Mouse (Mus musculus) heart, embryonic 14.5 days (tissue): ENCODE results near the gene Vmn2r55. TPM values are rescaled to one million over a fixed set of nuclear protein-coding genes. Genes with fewer than 3 reads are reported as not detected.
"Not testable (repeated sequence)": the region's sequence is repeated elsewhere in the genome, so short reads cannot be mapped to it uniquely, and the experiment has no call there.

ENCODE experiments used
- ATAC-seq: fragments of 200-750 bp; cut with Nextera tagmentation; 2 replicates; pipeline ENCODE4 v1.8.0; 2017; ENCODE audit warnings: low read depth, moderate TSS enrichment; ENCODE audit not compliant: insufficient number of reproducible peaks, insufficient read depth, low FRiP score
- H3K27ac ChIP-seq, 2 experiments: fragments of 200-500 bp in 1 of 2; fragments of 300-500 bp in 1 of 2; sonication (generic) in 1 of 2; replicated peaks in 1 of 2; 2 replicates each; pipeline ENCODE4 v1.5.1; 2012 to 2014; ENCODE audit warnings: low read depth in 2 of 2, low read length in 2 of 2, control low read depth in 1 of 2, mild to moderate bottlenecking in 1 of 2, mixed read lengths in 1 of 2; ENCODE audit not compliant: control insufficient read depth in 1 of 2, insufficient read depth in 1 of 2
- H3K27me3 ChIP-seq: fragments of 300-500 bp; sonication (generic); 2 replicates; pipeline ENCODE4 v1.6.1; 2014; ENCODE audit warnings: mild to moderate bottlenecking, low read length, control low read depth; ENCODE audit not compliant: control insufficient read depth, insufficient read depth
- H3K36me3 ChIP-seq: fragments of 300-500 bp; sonication (generic); 2 replicates; pipeline ENCODE4 v1.6.1; 2014; ENCODE audit warnings: mild to moderate bottlenecking, control low read depth, low read length, mixed read lengths; ENCODE audit not compliant: control insufficient read depth, insufficient read depth
- H3K4me1 ChIP-seq, 2 experiments: fragments of 200-500 bp in 1 of 2; fragments of 300-500 bp in 1 of 2; sonication (generic) in 1 of 2; 2 replicates each; pipeline ENCODE4 v1.6.1; 2012 to 2014; ENCODE audit warnings: low read length in 2 of 2, control low read depth in 1 of 2, mixed read lengths in 1 of 2; ENCODE audit not compliant: control insufficient read depth in 2 of 2, insufficient read depth in 2 of 2
- H3K4me2 ChIP-seq: fragments of 300-500 bp; sonication (generic); 2 replicates; pipeline ENCODE4 v1.6.1; 2014; ENCODE audit warnings: mild to moderate bottlenecking, low read length
- H3K4me3 ChIP-seq, 2 experiments: fragments of 200-500 bp in 1 of 2; fragments of 300-500 bp in 1 of 2; sonication (generic) in 1 of 2; 2 replicates each; pipeline ENCODE4 v1.5.1; 2012 to 2014; ENCODE audit warnings: low read length in 2 of 2, mild to moderate bottlenecking in 2 of 2, control low read depth in 1 of 2, low read depth in 1 of 2, moderate library complexity in 1 of 2; ENCODE audit not compliant: control insufficient read depth in 1 of 2, insufficient read depth in 1 of 2
- H3K9ac ChIP-seq: fragments of 300-500 bp; sonication (generic); 2 replicates; pipeline ENCODE4 v1.6.1; 2014; ENCODE audit warnings: mild to moderate bottlenecking, low read length
- H3K9me3 ChIP-seq: fragments of 300-500 bp; sonication (generic); 2 replicates; pipeline ENCODE4 v1.6.1; 2016; ENCODE audit warnings: low read length, control low read depth; ENCODE audit not compliant: control insufficient read depth
- WGBS: fragments of 180-500 bp; shearing (Covaris S2); extraction: QIAGEN DNeasy Blood & Tissue Kit; methylation state at CpG from one replicate; pipeline ENCODE4 v1.1.7; 2014; 5-methylcytosine and 5-hydroxymethylcytosine counted together
- polyA plus RNA-seq: library from polyadenylated mRNA; unstranded; fragments of >200 nt; fragmentation: Nextera tagmentation; extraction: Ambion mirVana; gene quantifications from 2 replicates; pipeline ENCODE4 v1.2.1, GENCODE M21; 2014

Gene Vmn2r55
- polyA plus RNA-seq = not detected in 2 replicates

DNA sequence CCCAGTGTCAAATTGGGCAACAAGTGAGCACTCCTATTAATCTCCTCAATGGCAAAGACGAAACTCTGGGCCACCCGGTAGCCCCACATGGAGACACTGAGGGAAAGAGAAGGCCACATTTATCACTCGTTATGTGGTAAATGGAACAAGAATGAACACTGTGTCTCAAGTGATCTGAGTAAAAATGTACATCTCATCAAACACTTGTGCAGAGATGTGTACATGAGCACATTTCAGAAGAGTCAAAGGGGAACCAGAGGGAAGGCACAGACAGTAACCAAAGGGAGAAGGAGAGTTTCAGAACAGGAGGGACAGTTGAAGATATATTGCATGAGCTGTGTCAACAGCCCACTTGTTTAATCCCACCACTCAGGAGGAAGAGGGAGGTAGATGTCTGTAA lies at the start of gene Vmn2r55:
Gene Vmn2r55 (minus strand): TSS at position 101 of the 400 bp plus-strand sequence.
- not testable (repeated sequence) for H3K4me3 ChIP-seq, H3K27me3 ChIP-seq, H3K4me1 ChIP-seq, H3K27ac ChIP-seq, H3K9me3 ChIP-seq, H3K9ac ChIP-seq, H3K36me3 ChIP-seq, H3K4me2 ChIP-seq, ATAC-seq
- WGBS = 75% methylated on average over 3 of the region's 3 CpGs

DNA sequence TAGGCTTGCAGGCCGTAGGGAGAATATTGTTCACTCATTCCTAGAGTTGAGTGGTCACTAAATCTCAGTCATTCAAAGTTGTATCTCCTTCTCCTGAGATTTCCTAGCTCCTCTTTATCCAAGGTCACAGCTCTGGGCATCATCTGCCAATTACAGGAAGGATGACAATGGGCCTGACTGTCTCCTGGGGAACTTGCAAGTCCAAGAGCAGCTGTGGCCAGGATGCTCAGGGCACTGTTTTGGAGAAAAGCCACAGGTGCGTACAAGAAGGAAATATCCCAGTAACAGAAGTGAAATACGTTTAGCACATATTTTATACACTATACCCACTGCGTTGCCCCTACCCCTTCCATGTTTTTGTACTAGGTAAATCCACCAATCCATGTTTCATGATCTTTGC lies 44.6 kb downstream of the Vmn2r55 start, which contains the start of gene Vmn2r54:
Gene Vmn2r54 (minus strand): TSS at position 101 of the 400 bp plus-strand sequence.
- H3K4me1 ChIP-seq, H3K4me2 ChIP-seq, H3K9ac ChIP-seq, H3K27me3 ChIP-seq, H3K9me3 ChIP-seq, H3K4me3 ChIP-seq, ATAC-seq, H3K36me3 ChIP-seq, H3K27ac ChIP-seq: not testable (repeated sequence)
- WGBS = 62% methylated on average over 3 of the region's 4 CpGs

DNA sequence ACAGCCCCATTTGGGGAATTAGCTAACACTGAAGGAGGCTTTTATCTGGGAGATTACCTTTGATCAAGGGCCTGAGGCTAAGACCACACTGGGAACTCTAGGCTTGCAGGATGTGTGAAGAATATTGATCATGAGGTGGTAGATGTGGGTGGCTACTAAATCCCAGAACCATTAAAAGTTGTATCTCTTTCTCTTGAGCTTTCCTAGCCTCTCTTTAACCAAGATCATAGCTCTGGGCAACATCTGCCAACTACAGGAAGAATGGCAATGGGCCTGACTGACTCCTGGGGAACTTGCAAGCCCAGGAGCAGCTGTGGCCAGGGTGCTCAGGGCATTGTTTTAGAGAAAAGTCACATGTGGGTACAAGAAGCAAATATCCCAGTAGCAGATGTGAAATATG lies 76.1 kb downstream of the Vmn2r55 start, which contains the start of gene Vmn2r53:
Gene Vmn2r53 (minus strand): TSS at position 101 of the 400 bp plus-strand sequence.
- no peaks in the 10 kb centered on the region for H3K36me3 ChIP-seq
- no peak for ATAC-seq
- no peaks in the 10 kb centered on the region for H3K4me1 ChIP-seq
- peaks cover 19% of the 10 kb centered on the region; the same call in 1 of the 2 replicates for H3K9me3 ChIP-seq
- H3K4me3 ChIP-seq = no peak within 1 kb of the TSS
- no peak within 1 kb of the TSS for H3K27ac ChIP-seq
- no peak within 1 kb of the TSS for H3K9ac ChIP-seq
- no peaks in the 10 kb centered on the region for H3K27me3 ChIP-seq
- no peak within 1 kb of the TSS for H3K4me2 ChIP-seq

Other genes starting within 250 kb of the Vmn2r55 start
- 16.6 and 18.4 TPM in 2 replicates for gene Zfp606, start 206.7 kb downstream of the Vmn2r55 start, polyA plus RNA-seq
- not detected in 2 replicates for gene 2900092C05Rik, start 172.5 kb downstream of the Vmn2r55 start, polyA plus RNA-seq
- gene Vmn2r53, start 76.2 kb downstream of the Vmn2r55 start, polyA plus RNA-seq = 0.01 TPM in 1 of 2 replicates, not detected in the other
- not detected in 2 replicates for gene Vmn2r54, start 44.7 kb downstream of the Vmn2r55 start, polyA plus RNA-seq
- gene Vmn2r56, start 50.0 kb upstream of the Vmn2r55 start, polyA plus RNA-seq = not detected in 2 replicates
- gene Zscan18, start 118.6 kb upstream of the Vmn2r55 start, polyA plus RNA-seq = 5.6 and 6.6 TPM in 2 replicates
- 13.6 and 14.8 TPM in 2 replicates for gene Zfp329, start 133.9 kb upstream of the Vmn2r55 start, polyA plus RNA-seq
- 22.6 and 22.7 TPM in 2 replicates for gene Zfp110, start 149.8 kb upstream of the Vmn2r55 start, polyA plus RNA-seq
- 3.5 and 3.8 TPM in 2 replicates for gene Zfp128, start 196.2 kb upstream of the Vmn2r55 start, polyA plus RNA-seq
- 12.7 TPM in 2 replicates for gene Zscan22, start 212.8 kb upstream of the Vmn2r55 start, polyA plus RNA-seq
- gene Rps5, start 237.3 kb upstream of the Vmn2r55 start, polyA plus RNA-seq = 660 and 762 TPM in 2 replicates
- gene Rnf225, start 242.4 kb upstream of the Vmn2r55 start, polyA plus RNA-seq = 0.30 and 0.45 TPM in 2 replicates